Mouse (Mus musculus) heart, postnatal 0 days (tissue): ENCODE data around the gene Olfr559. TPM values are rescaled to one million over a fixed set of nuclear protein-coding genes. Genes with fewer than 3 reads are reported as not detected.

Experiments
- ATAC-seq: fragments of 200-750 bp; cut with Nextera tagmentation; 2 replicates; pipeline ENCODE4 v1.8.0; 2017; ENCODE audit warnings: low read depth, moderate number of reproducible peaks, moderate library complexity; ENCODE audit not compliant: insufficient read depth
- DNase-seq: peaks from one replicate; pipeline ENCODE4 v3.0.0-alpha.2; 2016; ENCODE audit warnings: low spot score
- H3K27ac ChIP-seq: fragments of 300-500 bp; sonication (generic); 2 replicates; pipeline ENCODE4 v1.5.1; 2014; ENCODE audit warnings: low read depth, mild to moderate bottlenecking
- H3K27me3 ChIP-seq: fragments of 300-500 bp; sonication (generic); 2 replicates; pipeline ENCODE4 v1.6.1; 2014; ENCODE audit warnings: low read length, mixed read lengths; ENCODE audit not compliant: control insufficient read depth, insufficient read depth
- H3K36me3 ChIP-seq: fragments of 300-500 bp; sonication (generic); replicated peaks from 2 replicates; pipeline ENCODE4 v1.6.1; 2014; ENCODE audit warnings: low read length, mixed read lengths; ENCODE audit not compliant: control insufficient read depth, insufficient read depth
- H3K4me1 ChIP-seq: fragments of 300-500 bp; sonication (generic); 2 replicates; pipeline ENCODE4 v1.6.1; 2014; ENCODE audit warnings: antibody characterized with exemption; ENCODE audit not compliant: control insufficient read depth, insufficient read depth
- H3K4me2 ChIP-seq: fragments of 300-500 bp; sonication (generic); 2 replicates; pipeline ENCODE4 v1.6.1; 2014; ENCODE audit warnings: low read depth, mild to moderate bottlenecking, low read length, moderate library complexity
- H3K4me3 ChIP-seq: fragments of 300-500 bp; sonication (generic); 2 replicates; pipeline ENCODE4 v1.5.1; 2014; ENCODE audit warnings: low read depth, low read length
- H3K9ac ChIP-seq: fragments of 300-500 bp; sonication (generic); replicated peaks from 2 replicates; pipeline ENCODE4 v1.6.1; 2014; ENCODE audit warnings: low read depth, low read length, mixed read lengths
- H3K9me3 ChIP-seq: fragments of 300-500 bp; sonication (generic); replicated peaks from 2 replicates; pipeline ENCODE4 v1.6.1; 2016; ENCODE audit warnings: low read length; ENCODE audit not compliant: control insufficient read depth
- CTCF ChIP-seq: IDR thresholded peaks from 2 replicates; pipeline ENCODE4 v1.5.1; 2016; ENCODE audit warnings: antibody characterized with exemption, control low read depth, low read depth
- EP300 ChIP-seq: IDR thresholded peaks from 2 replicates; pipeline ENCODE4 v1.6.1; 2016; ENCODE audit warnings: antibody characterized with exemption, low read depth
- WGBS: fragments of 180-500 bp; shearing (Covaris S2); extraction: QIAGEN DNeasy Blood & Tissue Kit; methylation state at CpG from one replicate; pipeline ENCODE4 v1.1.7; 2014; 5-methylcytosine and 5-hydroxymethylcytosine counted together
- polyA plus RNA-seq: library from polyadenylated mRNA; unstranded; fragments of >200 nt; fragmentation: Nextera tagmentation; extraction: Ambion mirVana; gene quantifications from 2 replicates; pipeline ENCODE4 v1.2.1, GENCODE M21; 2015
- total RNA-seq: library from RNA; depleted of rRNA; stranded (reverse); fragments of >200 nt; gene quantifications from 2 replicates; pipeline ENCODE4 v1.2.3, GENCODE M21; 2014; ENCODE audit warnings: low replicate concordance; rRNA removed

Olfr559 gene
- total and polyA plus RNA-seq, 2 experiments from 2014 or later, result not detected

DNA sequence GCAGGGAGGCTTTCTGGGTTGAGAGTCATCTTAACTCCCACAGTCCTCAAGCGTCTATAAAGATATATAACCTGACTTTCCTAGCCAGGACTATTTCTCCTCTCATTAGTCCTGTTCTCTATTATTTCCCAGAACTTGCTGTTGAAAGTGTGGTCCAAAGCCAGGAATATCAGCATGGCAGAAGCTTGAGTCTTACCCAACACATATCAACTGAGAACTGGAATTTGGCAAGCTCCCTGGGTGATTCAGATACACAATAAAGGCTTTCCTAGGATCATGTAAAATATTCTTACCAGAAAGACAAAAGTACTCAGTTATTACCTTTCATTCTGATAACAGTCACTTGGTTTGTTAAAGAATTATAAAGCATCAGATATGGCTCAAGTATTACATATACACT, 45.4 kb downstream of the Olfr559 start:
- no peaks in the 10 kb centered on the region for H3K27me3 ChIP-seq
- DNase-seq, result no peak
- TF ChIP-seq EP300 (no peak), CTCF (no peak)
- WGBS, result 74% methylated on average over 1 of the region's 1 CpGs
- no peak; the same call in 1 of the 2 replicates for ATAC-seq
- peaks cover 27% of the 10 kb centered on the region for H3K36me3 ChIP-seq
- no peak overlapping the region for H3K9ac ChIP-seq
- no peak overlapping the region for H3K27ac ChIP-seq
- H3K9me3 ChIP-seq, result no peaks in the 10 kb centered on the region
- no peak overlapping the region for H3K4me2 ChIP-seq
- no peaks in the 10 kb centered on the region for H3K4me1 ChIP-seq
- no peak overlapping the region for H3K4me3 ChIP-seq

DNA sequence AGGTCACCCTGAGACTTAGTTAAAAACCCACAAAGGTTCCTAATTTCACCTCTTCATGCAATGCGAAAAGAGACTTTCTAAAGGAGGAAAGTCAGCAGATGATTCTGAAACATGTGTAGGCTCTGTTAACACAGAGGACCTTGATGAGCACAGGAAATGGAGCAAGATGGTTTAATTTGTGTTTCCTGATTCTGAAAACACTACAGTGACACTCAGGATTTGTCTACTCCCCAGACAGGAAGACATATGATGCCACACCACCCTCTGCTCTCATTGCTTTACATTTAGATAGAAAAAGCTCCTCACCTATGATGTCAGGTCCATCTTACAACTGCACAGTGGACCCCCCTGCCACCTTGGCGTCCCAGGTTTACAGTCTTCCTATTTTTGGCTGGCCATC, 51.1 kb downstream of the Olfr559 start:
- H3K4me2 ChIP-seq, result no peak overlapping the region
- no peak overlapping the region for H3K4me3 ChIP-seq
- no peaks in the 10 kb centered on the region for H3K4me1 ChIP-seq
- no peak overlapping the region for H3K27ac ChIP-seq
- H3K36me3 ChIP-seq, result peaks cover 10% of the 10 kb centered on the region; the same call in 1 of the 2 replicates
- DNase-seq (no peak), ATAC-seq (no peak)
- H3K9ac ChIP-seq, result no peak overlapping the region
- no peaks in the 10 kb centered on the region for H3K9me3 ChIP-seq
- TF ChIP-seq CTCF (no peak), EP300 (no peak)
- WGBS, result 70% methylated on average over 2 of the region's 2 CpGs
- H3K27me3 ChIP-seq, result no peaks in the 10 kb centered on the region

Other genes starting within 250 kb of the Olfr559 start
Only the 30 nearest of the 33 such genes appear.
- gene Olfr545, start 227.9 kb downstream of the Olfr559 start, total RNA-seq, result not detected in 2 replicates
- gene Olfr545, start 227.9 kb downstream of the Olfr559 start, polyA plus RNA-seq, result not detected in 2 replicates
- gene Olfr547, start 192.7 kb downstream of the Olfr559 start, total RNA-seq, result not detected in 2 replicates
- not detected in 2 replicates for gene Olfr547, start 192.7 kb downstream of the Olfr559 start, polyA plus RNA-seq
- gene Olfr548-ps1, start 186.6 kb downstream of the Olfr559 start, total RNA-seq, result not detected in 2 replicates
- gene Olfr548-ps1, start 186.6 kb downstream of the Olfr559 start, polyA plus RNA-seq, result not detected in 2 replicates
- gene Olfr549, start 177.6 kb downstream of the Olfr559 start, total RNA-seq, result not detected in 2 replicates
- not detected in 2 replicates for gene Olfr549, start 177.6 kb downstream of the Olfr559 start, polyA plus RNA-seq
- 4.0 and 5.6 TPM in 2 replicates for gene Trim21, start 162.0 kb downstream of the Olfr559 start, total RNA-seq
- gene Trim21, start 162.0 kb downstream of the Olfr559 start, polyA plus RNA-seq, result 0.22 and 0.32 TPM in 2 replicates
- not detected in 2 replicates for gene Olfr550, start 156.0 kb downstream of the Olfr559 start, total RNA-seq
- not detected in 2 replicates for gene Olfr550, start 156.0 kb downstream of the Olfr559 start, polyA plus RNA-seq
- not detected in 2 replicates for gene Olfr551, start 135.6 kb downstream of the Olfr559 start, total RNA-seq
- gene Olfr551, start 135.6 kb downstream of the Olfr559 start, polyA plus RNA-seq, result not detected in 2 replicates
- gene Olfr552, start 129.7 kb downstream of the Olfr559 start, total RNA-seq, result not detected in 2 replicates
- gene Olfr552, start 129.7 kb downstream of the Olfr559 start, polyA plus RNA-seq, result not detected in 2 replicates
- not detected in 2 replicates for gene Olfr553, start 109.3 kb downstream of the Olfr559 start, total RNA-seq
- not detected in 2 replicates for gene Olfr553, start 109.3 kb downstream of the Olfr559 start, polyA plus RNA-seq
- gene Olfr554, start 89.1 kb downstream of the Olfr559 start, total RNA-seq, result not detected in 2 replicates
- not detected in 2 replicates for gene Olfr554, start 89.1 kb downstream of the Olfr559 start, polyA plus RNA-seq
- gene Olfr555, start 68.7 kb downstream of the Olfr559 start, total RNA-seq, result not detected in 2 replicates
- gene Olfr555, start 68.7 kb downstream of the Olfr559 start, polyA plus RNA-seq, result not detected in 2 replicates
- not detected in 2 replicates for gene Olfr556, start 62.6 kb downstream of the Olfr559 start, total RNA-seq
- not detected in 2 replicates for gene Olfr556, start 62.6 kb downstream of the Olfr559 start, polyA plus RNA-seq
- gene Trim68, start 40.2 kb downstream of the Olfr559 start, total RNA-seq, result 10.0 and 22.4 TPM in 2 replicates
- gene Trim68, start 40.2 kb downstream of the Olfr559 start, polyA plus RNA-seq, result 8.3 and 8.9 TPM in 2 replicates
- gene Olfr557, start 31.6 kb downstream of the Olfr559 start, total RNA-seq, result not detected in 2 replicates
- not detected in 2 replicates for gene Olfr557, start 31.6 kb downstream of the Olfr559 start, polyA plus RNA-seq
- 1.2 and 1.5 TPM in 2 replicates for gene Olfr558, start 25.3 kb downstream of the Olfr559 start, total RNA-seq
- gene Olfr558, start 25.3 kb downstream of the Olfr559 start, polyA plus RNA-seq, result 2.2 and 2.3 TPM in 2 replicates
- not detected in 2 replicates for gene Olfr33, start 8.4 kb downstream of the Olfr559 start, total RNA-seq
- gene Olfr33, start 8.4 kb downstream of the Olfr559 start, polyA plus RNA-seq, result not detected in 2 replicates
- gene Olfr560, start 31.9 kb upstream of the Olfr559 start, total RNA-seq, result not detected in 2 replicates
- not detected in 2 replicates for gene Olfr560, start 31.9 kb upstream of the Olfr559 start, polyA plus RNA-seq
- 1.0 and 4.1 TPM in 2 replicates for gene Olfr78, start 32.0 kb upstream of the Olfr559 start, total RNA-seq
- 0.34 and 0.60 TPM in 2 replicates for gene Olfr78, start 32.0 kb upstream of the Olfr559 start, polyA plus RNA-seq
- gene Olfr561, start 43.7 kb upstream of the Olfr559 start, total RNA-seq, result not detected in 2 replicates
- gene Olfr561, start 43.7 kb upstream of the Olfr559 start, polyA plus RNA-seq, result not detected in 2 replicates
- not detected in 2 replicates for gene Olfr564, start 76.0 kb upstream of the Olfr559 start, total RNA-seq
- gene Olfr564, start 76.0 kb upstream of the Olfr559 start, polyA plus RNA-seq, result not detected in 2 replicates
- gene Olfr566, start 131.3 kb upstream of the Olfr559 start, total RNA-seq, result not detected in 2 replicates
- gene Olfr566, start 131.3 kb upstream of the Olfr559 start, polyA plus RNA-seq, result not detected in 2 replicates
- not detected in 2 replicates for gene Olfr568, start 149.6 kb upstream of the Olfr559 start, total RNA-seq
- gene Olfr568, start 149.6 kb upstream of the Olfr559 start, polyA plus RNA-seq, result not detected in 2 replicates
- gene Olfr569, start 163.4 kb upstream of the Olfr559 start, total RNA-seq, result not detected in 2 replicates
- not detected in 2 replicates for gene Olfr569, start 163.4 kb upstream of the Olfr559 start, polyA plus RNA-seq
- gene Olfr570, start 167.1 kb upstream of the Olfr559 start, total RNA-seq, result not detected in 2 replicates
- gene Olfr570, start 167.1 kb upstream of the Olfr559 start, polyA plus RNA-seq, result not detected in 2 replicates
- not detected in 2 replicates for gene Olfr571, start 190.0 kb upstream of the Olfr559 start, total RNA-seq
- not detected in 2 replicates for gene Olfr571, start 190.0 kb upstream of the Olfr559 start, polyA plus RNA-seq
- not detected in 2 replicates for gene Olfr572, start 196.9 kb upstream of the Olfr559 start, total RNA-seq
- gene Olfr572, start 196.9 kb upstream of the Olfr559 start, polyA plus RNA-seq, result not detected in 2 replicates
- not detected in 2 replicates for gene Olfr573-ps1, start 215.1 kb upstream of the Olfr559 start, total RNA-seq
- not detected in 2 replicates for gene Olfr573-ps1, start 215.1 kb upstream of the Olfr559 start, polyA plus RNA-seq
- not detected in 2 replicates for gene Olfr574, start 221.0 kb upstream of the Olfr559 start, total RNA-seq
- gene Olfr574, start 221.0 kb upstream of the Olfr559 start, polyA plus RNA-seq, result not detected in 2 replicates
- not detected in 2 replicates for gene Olfr575, start 231.3 kb upstream of the Olfr559 start, total RNA-seq
- not detected in 2 replicates for gene Olfr575, start 231.3 kb upstream of the Olfr559 start, polyA plus RNA-seq
- gene Olfr576, start 235.2 kb upstream of the Olfr559 start, total RNA-seq, result not detected in 2 replicates
- gene Olfr576, start 235.2 kb upstream of the Olfr559 start, polyA plus RNA-seq, result not detected in 2 replicates